ENCODE assay signal across 9 mouse cellular contexts in the genomic region with DNA sequence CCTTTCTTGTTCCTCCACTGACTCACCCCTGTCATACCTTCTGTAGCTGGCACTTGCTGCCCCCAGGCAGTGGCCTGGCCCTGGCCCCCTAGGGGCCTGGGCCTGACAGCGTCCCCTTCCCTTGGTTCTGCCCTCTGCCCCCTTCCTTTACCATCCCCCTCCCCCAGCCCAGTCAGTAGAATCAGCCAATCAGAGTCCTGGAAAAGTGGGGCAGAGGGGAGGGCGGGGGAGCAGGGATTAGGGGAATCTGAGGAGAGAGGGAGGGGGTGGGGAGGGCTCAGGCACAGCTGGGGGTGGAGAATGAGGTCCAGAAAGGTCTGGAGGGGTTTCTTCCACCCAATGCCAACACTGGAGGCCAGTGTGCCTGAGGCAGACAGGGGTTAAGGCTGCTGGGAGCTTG. TPM values are rescaled to one million over a fixed set of nuclear protein-coding genes. Genes with fewer than 3 reads are reported as not detected.
DNase-seq lines count a peak whose midpoint lies in the region; ATAC-seq and TF ChIP-seq lines count a peak whose summit lies in the region.
"Had no signal": no experiment of that assay in that cellular context is flagged by ENCODE, and none has a peak within 500 bp of the region (broad histone marks: within the 10 kb centered on the region; RNA-seq: fewer than 3 reads in every experiment).

No protein-coding gene starts in this region.

- DNase-seq in liver, embryonic 13.5 days: no peak
- no peak for DNase-seq in stomach, postnatal 0 days (ENCODE audit: low spot score)
- no peak for DNase-seq in lung, postnatal 10 days
- no peak for DNase-seq in ovary, adult 18-20 months (ENCODE audit: low spot score)
- DNase-seq: heart, postnatal 36 days had no signal

- TF ChIP-seq CTCF in stomach, postnatal 0 days (IDR thresholded peaks at IDR 0.05; ENCODE audit: low read depth): no peak

- whole genome bisulfite sequencing in neural tube, embryonic 13.5 days: 6% methylated on average over 2 of the region's 2 CpGs
- WGBS in neural tube, embryonic 15.5 days: 8% methylated on average over 2 of the region's 2 CpGs
- WGBS in embryonic facial prominence, embryonic 15.5 days: 9% methylated on average over 2 of the region's 2 CpGs
- WGBS in liver, embryonic 13.5 days (ENCODE audit: insufficient replicate concordance): 11% methylated on average over 2 of the region's 2 CpGs
- 23% methylated on average over 2 of the region's 2 CpGs for WGBS in stomach, postnatal 0 days

- H3K27me3 ChIP-seq in neural tube, embryonic 13.5 days: peaks cover 20% of the 10 kb centered on the region
- peaks cover 8% of the 10 kb centered on the region for H3K27me3 ChIP-seq in neural tube, embryonic 15.5 days (replicated peaks)
- H3K27me3 ChIP-seq in embryonic facial prominence, embryonic 15.5 days: peaks cover 4% of the 10 kb centered on the region; the same call in 1 of the 2 replicates
- H3K27me3 ChIP-seq in liver, embryonic 13.5 days: peaks cover 15% of the 10 kb centered on the region
- no peaks in the 10 kb centered on the region for H3K27me3 ChIP-seq in stomach, postnatal 0 days (ENCODE audit: control insufficient read depth, insufficient read depth, low read length)

- no peak for TF ChIP-seq EP300 in stomach, postnatal 0 days (optimal IDR thresholded peaks at IDR 0.05)

- H3K4me1 ChIP-seq in neural tube, embryonic 13.5 days (replicated peaks): peaks cover 17% of the 10 kb centered on the region
- H3K4me1 ChIP-seq in neural tube, embryonic 15.5 days: peaks cover 26% of the 10 kb centered on the region
- H3K4me1 ChIP-seq in embryonic facial prominence, embryonic 15.5 days: peaks cover 62% of the 10 kb centered on the region
- peaks cover 54% of the 10 kb centered on the region for H3K4me1 ChIP-seq in liver, embryonic 13.5 days (replicated peaks)
- H3K4me1 ChIP-seq in stomach, postnatal 0 days (replicated peaks; ENCODE audit: control insufficient read depth, insufficient read depth): peaks cover 3% of the 10 kb centered on the region; the same call in 1 of the 2 replicates

- no peak overlapping the region for H3K4me3 ChIP-seq in neural tube, embryonic 13.5 days
- H3K4me3 ChIP-seq in neural tube, embryonic 15.5 days (replicated peaks): no peak overlapping the region
- no peak overlapping the region for H3K4me3 ChIP-seq in embryonic facial prominence, embryonic 15.5 days (replicated peaks)
- peak overlapping the region; percentile 23; the same call in 1 of the 2 replicates for H3K4me3 ChIP-seq in liver, embryonic 13.5 days (replicated peaks)
- H3K4me3 ChIP-seq in stomach, postnatal 0 days (ENCODE audit: low read depth, low read length): no peak overlapping the region

- ATAC-seq in neural tube, embryonic 13.5 days (ENCODE audit: low read depth): no peak
- ATAC-seq in neural tube, embryonic 15.5 days (ENCODE audit: low FRiP score): no peak
- ATAC-seq in embryonic facial prominence, embryonic 15.5 days (ENCODE audit: insufficient number of reproducible peaks, low FRiP score, low TSS enrichment, low read depth): no peak
- peak; percentile 27; the same call in 1 of the 2 replicates for ATAC-seq in liver, embryonic 13.5 days (ENCODE audit: low read depth)
- ATAC-seq in stomach, postnatal 0 days (ENCODE audit: low FRiP score, low TSS enrichment): no peak; the same call in 1 of the 2 replicates

- H3K27ac ChIP-seq in neural tube, embryonic 13.5 days (replicated peaks): no peak overlapping the region
- no peak overlapping the region for H3K27ac ChIP-seq in neural tube, embryonic 15.5 days (replicated peaks)
- H3K27ac ChIP-seq in embryonic facial prominence, embryonic 15.5 days (replicated peaks): no peak overlapping the region
- peak overlapping the region; percentile 53 for H3K27ac ChIP-seq in liver, embryonic 13.5 days
- H3K27ac ChIP-seq in stomach, postnatal 0 days (replicated peaks): no peak overlapping the region

- H3K9ac ChIP-seq in neural tube, embryonic 13.5 days: 0 out of 2 replicates have a peak overlapping the region, but pooled peaks have one; percentile 2
- H3K9ac ChIP-seq in neural tube, embryonic 15.5 days (replicated peaks): no peak overlapping the region
- 0 out of 2 replicates have a peak overlapping the region, but pooled peaks have one; percentile 4 for H3K9ac ChIP-seq in embryonic facial prominence, embryonic 15.5 days
- H3K9ac ChIP-seq in liver, embryonic 13.5 days: no peak overlapping the region
- 0 out of 2 replicates have a peak overlapping the region, but pooled peaks have one; percentile 27 for H3K9ac ChIP-seq in stomach, postnatal 0 days (ENCODE audit: low read length)

- H3K36me3 ChIP-seq in neural tube, embryonic 13.5 days: no peaks in the 10 kb centered on the region
- no peaks in the 10 kb centered on the region for H3K36me3 ChIP-seq in neural tube, embryonic 15.5 days
- H3K36me3 ChIP-seq in embryonic facial prominence, embryonic 15.5 days: no peaks in the 10 kb centered on the region
- no peaks in the 10 kb centered on the region for H3K36me3 ChIP-seq in liver, embryonic 13.5 days
- H3K36me3 ChIP-seq in stomach, postnatal 0 days (ENCODE audit: control insufficient read depth, insufficient read depth, low read length): no peaks in the 10 kb centered on the region

- H3K9me3 ChIP-seq in neural tube, embryonic 13.5 days: no peaks in the 10 kb centered on the region
- no peaks in the 10 kb centered on the region for H3K9me3 ChIP-seq in neural tube, embryonic 15.5 days (replicated peaks)
- H3K9me3 ChIP-seq in embryonic facial prominence, embryonic 15.5 days (replicated peaks): no peaks in the 10 kb centered on the region
- H3K9me3 ChIP-seq in liver, embryonic 13.5 days (replicated peaks): no peaks in the 10 kb centered on the region
- H3K9me3 ChIP-seq in stomach, postnatal 0 days (ENCODE audit: control insufficient read depth, low read length): no peaks in the 10 kb centered on the region

- H3K4me2 ChIP-seq in neural tube, embryonic 13.5 days: no peak overlapping the region
- no peak overlapping the region for H3K4me2 ChIP-seq in neural tube, embryonic 15.5 days
- H3K4me2 ChIP-seq in embryonic facial prominence, embryonic 15.5 days (replicated peaks): no peak overlapping the region
- peak overlapping the region; percentile 31 for H3K4me2 ChIP-seq in liver, embryonic 13.5 days
- H3K4me2 ChIP-seq in stomach, postnatal 0 days (replicated peaks; ENCODE audit: low read depth): no peak overlapping the region

RNA-seq across cellular contexts. Expression of gene Zfp385a, which starts 5.7 kb away (rescaled TPM):
- polyA plus RNA-seq in neural tube, embryonic 13.5 days (2015; fragmentation: Nextera tagmentation; extraction: Ambion mirVana): 17.1 and 18.4 TPM in 2 replicates
- polyA plus RNA-seq in neural tube, embryonic 15.5 days (2015; fragmentation: Nextera tagmentation; extraction: Ambion mirVana): 18.6 and 19.9 TPM in 2 replicates
- 16.1 and 18.9 TPM in 2 replicates for polyA plus RNA-seq in embryonic facial prominence, embryonic 15.5 days (2015; fragmentation: Nextera tagmentation; extraction: Ambion mirVana)
- polyA plus RNA-seq in liver, embryonic 13.5 days (2015; fragmentation: Nextera tagmentation; extraction: Ambion mirVana): 4.6 and 5.9 TPM in 2 replicates
- 6.0 and 7.4 TPM in 2 replicates for polyA plus RNA-seq in stomach, postnatal 0 days (2015; fragmentation: Nextera tagmentation; extraction: Ambion mirVana)

RNA-seq across cellular contexts. Expression of gene Gpr84, which starts 23.8 kb away (rescaled TPM):
- polyA plus RNA-seq in neural tube, embryonic 13.5 days (2015; fragmentation: Nextera tagmentation; extraction: Ambion mirVana): 0.57 and 0.62 TPM in 2 replicates
- 0.33 and 0.60 TPM in 2 replicates for polyA plus RNA-seq in neural tube, embryonic 15.5 days (2015; fragmentation: Nextera tagmentation; extraction: Ambion mirVana)
- 0.50 and 0.73 TPM in 2 replicates for polyA plus RNA-seq in embryonic facial prominence, embryonic 15.5 days (2015; fragmentation: Nextera tagmentation; extraction: Ambion mirVana)
- polyA plus RNA-seq in liver, embryonic 13.5 days (2015; fragmentation: Nextera tagmentation; extraction: Ambion mirVana): 0.28 and 0.29 TPM in 2 replicates
- polyA plus RNA-seq in stomach, postnatal 0 days (2015; fragmentation: Nextera tagmentation; extraction: Ambion mirVana): 0.30 and 0.46 TPM in 2 replicates
- polyA plus RNA-seq: urinary bladder, adult 2 months had no signal

RNA-seq across cellular contexts. Expression of gene Itga5, which starts 32.4 kb away (rescaled TPM):
- polyA plus RNA-seq in neural tube, embryonic 13.5 days (2015; fragmentation: Nextera tagmentation; extraction: Ambion mirVana): 9.2 and 11.6 TPM in 2 replicates
- 7.2 and 12.7 TPM in 2 replicates for polyA plus RNA-seq in neural tube, embryonic 15.5 days (2015; fragmentation: Nextera tagmentation; extraction: Ambion mirVana)
- 51.2 and 52.2 TPM in 2 replicates for polyA plus RNA-seq in embryonic facial prominence, embryonic 15.5 days (2015; fragmentation: Nextera tagmentation; extraction: Ambion mirVana)
- polyA plus RNA-seq in liver, embryonic 13.5 days (2015; fragmentation: Nextera tagmentation; extraction: Ambion mirVana): 12.9 and 15.8 TPM in 2 replicates
- 28.7 and 36.2 TPM in 2 replicates for polyA plus RNA-seq in stomach, postnatal 0 days (2015; fragmentation: Nextera tagmentation; extraction: Ambion mirVana)

Comparison
In these comparisons a context has a peak if more than half of its experiments do, and no peak if none do; other contexts are left out.
1. H3K9ac ChIP-seq: peak in neural tube, embryonic 13.5 days (single experiment), embryonic facial prominence, embryonic 15.5 days (single experiment) and stomach, postnatal 0 days (single experiment); none in neural tube, embryonic 15.5 days (single experiment) and liver, embryonic 13.5 days (single experiment).